Mouse (Mus musculus) macrophage (primary cell): ENCODE data around the gene Begain. TPM values are rescaled to one million over a fixed set of nuclear protein-coding genes. Genes with fewer than 3 reads are reported as not detected.

ENCODE experiments used
- H3K27ac ChIP-seq: fragments of 350-480 bp; formaldehyde crosslinking; 2 replicates; pipeline ENCODE4 v1.9.0; 2021
- H3K36me3 ChIP-seq: fragments of 350-480 bp; formaldehyde crosslinking; 2 replicates; pipeline ENCODE4 v1.9.0; 2021; ENCODE audit errors: inconsistent target
- H3K4me3 ChIP-seq: fragments of 350-480 bp; formaldehyde crosslinking; 2 replicates; pipeline ENCODE4 v1.9.0; 2021; ENCODE audit errors: inconsistent target
- H3K79me2 ChIP-seq: fragments of 350-480 bp; formaldehyde crosslinking; 2 replicates; pipeline ENCODE4 v1.9.0; 2021; ENCODE audit errors: inconsistent target
- WGBS: methylation state at CpG from one replicate; pipeline ENCODE4 v1.1.7; 2026; ENCODE audit warnings: inconsistent platforms; ENCODE audit not compliant: missing documents; 5-methylcytosine and 5-hydroxymethylcytosine counted together
- polyA plus RNA-seq: library from polyadenylated mRNA; stranded (reverse); fragments of 250-400 nt; gene quantifications from 3 replicates; pipeline ENCODE4 v1.2.4, GENCODE M21; 2018; ENCODE audit warnings: inconsistent platforms

The Begain gene
- polyA plus RNA-seq, 1 experiment from 2014 or later = not detected

DNA sequence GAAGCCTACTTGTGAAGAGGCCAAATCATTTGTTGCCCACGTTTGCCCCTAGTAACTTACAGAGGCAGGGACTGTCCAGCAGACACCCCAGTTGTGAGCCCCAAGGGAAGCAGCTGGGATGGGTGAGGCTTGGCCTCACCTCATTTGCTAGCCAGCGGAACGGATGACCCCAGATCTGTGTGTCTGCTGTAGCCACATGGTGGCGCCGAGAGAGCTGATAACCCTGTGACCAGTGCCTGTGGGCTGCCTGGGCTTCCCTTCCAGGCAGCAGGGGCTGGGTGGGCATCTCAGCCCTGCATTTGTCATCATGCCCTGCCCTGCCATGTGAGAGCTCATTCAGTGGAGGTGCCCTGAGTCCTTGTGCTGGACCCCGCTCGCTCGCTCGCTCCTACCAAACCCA is 44.2 kb downstream of the Begain start:
- Histone ChIP-seq H3K4me3 (no peak overlapping the region), H3K36me3 (no peaks in the 10 kb centered on the region), H3K27ac (no peak overlapping the region), H3K79me2 (no peaks in the 10 kb centered on the region)
- 79% methylated on average over 9 of the region's 9 CpGs for WGBS

DNA sequence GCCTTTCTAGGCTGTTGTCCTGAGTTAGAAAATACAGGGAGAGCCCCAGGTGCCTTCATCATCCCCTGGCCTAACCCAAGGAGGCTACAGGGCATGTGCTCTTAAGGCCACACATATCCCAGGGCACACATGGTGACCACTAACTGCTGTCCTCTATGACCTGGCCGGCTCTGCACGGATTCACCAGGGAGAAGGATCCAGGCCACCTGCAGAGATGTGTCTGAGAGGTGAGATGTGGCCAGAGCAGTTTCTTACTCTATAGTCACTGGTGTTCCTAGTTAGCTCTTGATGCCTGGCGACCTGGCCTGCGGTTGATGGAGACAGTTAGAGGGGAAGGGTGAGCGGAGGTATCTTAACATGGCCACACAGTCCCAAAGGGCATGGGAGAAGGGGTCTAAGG is 45.1 kb downstream of the Begain start:
- no peaks in the 10 kb centered on the region for H3K79me2 ChIP-seq
- WGBS = 95% methylated on average over 4 of the region's 5 CpGs
- H3K36me3 ChIP-seq = no peaks in the 10 kb centered on the region
- no peak overlapping the region for H3K27ac ChIP-seq
- no peak overlapping the region for H3K4me3 ChIP-seq

- Histone ChIP-seq H3K4me3 (no peak overlapping the region), H3K27ac (no peak overlapping the region), H3K79me2 (no peaks in the 10 kb centered on the region), H3K36me3 (no peaks in the 10 kb centered on the region)
- 90% methylated on average over 10 of the region's 10 CpGs for WGBS
Observed at GRCm38 (mm10) chr12:109022181-109022691, 45.8 kb downstream of the Begain start.

- no peak overlapping the region for H3K4me3 ChIP-seq
- WGBS = 94% methylated on average over 14 of the region's 18 CpGs
Observed at GRCm38 (mm10) chr12:109010070-109010649, 57.9 kb downstream of the Begain start.

DNA sequence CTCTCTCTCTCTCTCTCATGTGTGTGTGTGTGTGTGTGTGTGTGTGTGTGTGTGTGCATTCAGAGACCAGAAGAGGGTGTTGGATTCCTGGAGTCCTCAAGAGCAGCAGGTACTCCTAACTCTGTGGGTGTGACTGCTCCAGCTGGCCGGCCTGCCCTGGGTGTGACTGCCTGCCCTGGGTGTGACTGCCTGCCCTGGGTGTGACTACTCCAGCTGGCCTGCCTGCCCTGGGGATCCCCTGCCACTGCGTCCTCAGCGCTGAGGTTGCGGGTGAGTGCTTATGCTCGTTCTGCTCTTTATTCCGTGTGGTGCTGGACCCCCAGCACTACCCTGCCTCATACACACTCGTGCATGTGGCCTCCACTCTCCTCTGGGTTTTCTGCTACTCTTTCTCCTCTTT is 65.0 kb downstream of the Begain start:
- Histone ChIP-seq H3K4me3 (no peak overlapping the region), H3K36me3 (no peaks in the 10 kb centered on the region), H3K79me2 (no peaks in the 10 kb centered on the region), H3K27ac (no peak overlapping the region)
- WGBS = 95% methylated on average over 5 of the region's 7 CpGs

More at GRCm38 (mm10) chr12:109010070-109010649, 57.9 kb downstream of the Begain start:
- Histone ChIP-seq H3K36me3 (no peaks in the 10 kb centered on the region), H3K27ac (no peak overlapping the region), H3K79me2 (no peaks in the 10 kb centered on the region)

DNA sequence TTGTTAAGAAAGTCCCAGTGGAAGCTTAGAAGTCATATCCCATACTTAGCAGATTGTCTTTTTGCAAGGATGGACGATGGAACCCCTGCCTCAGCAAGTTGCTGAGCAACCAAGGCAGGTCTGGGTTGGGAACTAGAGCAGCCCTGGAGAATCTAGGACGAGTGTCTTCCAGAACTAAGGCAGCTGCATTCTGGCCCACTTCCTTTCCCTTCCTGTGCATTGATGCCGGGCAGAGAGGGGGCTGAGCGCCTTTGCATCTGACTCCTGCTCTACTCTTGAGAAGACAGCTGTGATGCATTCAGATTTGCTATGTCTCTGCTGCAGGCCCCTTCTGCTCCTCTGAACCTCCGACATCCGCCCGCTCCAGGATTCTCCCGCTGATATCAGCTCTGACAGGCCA is 70.8 kb downstream of the Begain start:
- Histone ChIP-seq H3K79me2 (no peaks in the 10 kb centered on the region), H3K27ac (no peak overlapping the region), H3K4me3 (no peak overlapping the region), H3K36me3 (no peaks in the 10 kb centered on the region)
- 98% methylated on average over 8 of the region's 8 CpGs for WGBS

DNA sequence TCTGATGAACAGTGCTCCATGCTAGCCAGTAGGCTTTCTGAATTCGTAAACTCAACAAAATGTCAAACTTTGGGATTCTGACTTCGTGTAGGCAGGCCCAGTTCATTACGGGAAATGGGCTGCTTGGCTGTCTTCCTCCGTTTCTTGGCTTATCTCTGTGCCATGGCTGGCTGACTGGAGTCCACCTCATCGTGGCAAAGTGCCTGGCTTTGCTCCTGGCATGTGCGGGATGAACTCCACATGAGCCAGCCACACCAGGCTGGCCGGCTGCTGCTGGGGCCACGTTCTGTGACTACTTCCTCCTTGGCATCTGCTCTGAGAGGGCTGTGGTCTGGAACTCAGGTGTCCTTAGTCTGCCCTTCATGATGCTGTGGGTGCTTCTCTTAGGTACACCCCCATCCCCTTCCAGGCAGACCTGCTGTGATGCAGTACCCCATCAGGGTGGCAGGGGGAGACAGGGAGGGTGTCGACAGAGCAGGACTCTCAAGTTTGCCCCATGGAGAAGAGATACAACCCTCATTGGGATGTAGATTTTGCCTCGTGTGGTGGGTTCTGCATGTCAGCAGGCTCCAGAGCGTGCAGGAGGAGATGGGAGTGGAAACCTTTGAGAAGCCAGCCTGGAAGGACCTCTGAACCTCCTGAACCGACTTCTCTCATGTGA is 71.9 kb downstream of the Begain start:
- no peaks in the 10 kb centered on the region for H3K79me2 ChIP-seq
- 87% methylated on average over 12 of the region's 12 CpGs for WGBS
- H3K36me3 ChIP-seq = no peaks in the 10 kb centered on the region
- no peak overlapping the region for H3K4me3 ChIP-seq
- no peak overlapping the region for H3K27ac ChIP-seq

- WGBS = 11% methylated on average over 19 of the region's 19 CpGs
Observed at GRCm38 (mm10) chr12:108994436-108995031, 73.5 kb downstream of the Begain start.

GRCm38 (mm10) chr12:108993046-108993445 is 75.0 kb downstream of the Begain start:
- H3K36me3 ChIP-seq = no peaks in the 10 kb centered on the region
- H3K4me3 ChIP-seq = no peak overlapping the region
- no peaks in the 10 kb centered on the region for H3K79me2 ChIP-seq
- H3K27ac ChIP-seq = no peak overlapping the region
- WGBS = 91% methylated on average over 2 of the region's 2 CpGs

More at GRCm38 (mm10) chr12:108994436-108995031, 73.5 kb downstream of the Begain start:
- Histone ChIP-seq H3K36me3 (no peaks in the 10 kb centered on the region), H3K27ac (no peak overlapping the region), H3K79me2 (no peaks in the 10 kb centered on the region), H3K4me3 (no peak overlapping the region)

GRCm38 (mm10) chr12:108990425-108990824 is 77.6 kb downstream of the Begain start:
- H3K27ac ChIP-seq = peak overlapping the region; percentile 17; the same call in 1 of the 2 replicates
- no peaks in the 10 kb centered on the region for H3K79me2 ChIP-seq
- no peak overlapping the region for H3K4me3 ChIP-seq
- WGBS = 6% methylated on average over 9 of the region's 9 CpGs
- H3K36me3 ChIP-seq = no peaks in the 10 kb centered on the region

DNA sequence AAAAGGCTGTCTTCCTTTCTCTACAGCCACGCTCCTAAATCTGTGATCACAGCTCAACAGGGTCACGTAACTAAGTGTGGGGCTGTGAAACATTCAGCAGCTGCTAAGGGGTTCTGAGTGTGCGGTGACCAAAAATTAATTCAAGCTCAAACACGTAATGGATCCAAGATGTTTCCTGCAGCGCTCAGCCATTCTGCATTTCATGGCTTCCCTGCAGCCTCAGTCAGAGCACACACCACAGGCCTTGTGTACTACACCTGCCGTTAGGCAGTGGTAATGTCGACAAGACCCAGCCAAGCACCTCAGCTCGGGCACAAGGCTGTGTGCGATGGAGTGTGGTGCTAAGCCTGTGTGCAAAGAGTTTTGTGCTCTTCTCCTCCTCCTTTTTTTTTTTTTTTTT is 80.6 kb downstream of the Begain start:
- Histone ChIP-seq H3K4me3 (no peak overlapping the region), H3K36me3 (no peaks in the 10 kb centered on the region), H3K27ac (no peak overlapping the region), H3K79me2 (no peaks in the 10 kb centered on the region)
- 100% methylated on average over 7 of the region's 9 CpGs for WGBS

- Histone ChIP-seq H3K4me3 (no peak overlapping the region), H3K27ac (no peak overlapping the region), H3K79me2 (no peaks in the 10 kb centered on the region), H3K36me3 (no peaks in the 10 kb centered on the region)
- WGBS = 86% methylated on average over 6 of the region's 6 CpGs
Observed at GRCm38 (mm10) chr12:108985025-108985424, 83.0 kb downstream of the Begain start.

GRCm38 (mm10) chr12:108984471-108984870 is 83.5 kb downstream of the Begain start:
- WGBS = 97% methylated on average over 7 of the region's 8 CpGs

GRCm38 (mm10) chr12:108983496-108983895 is 84.5 kb downstream of the Begain start:
- H3K79me2 ChIP-seq = no peaks in the 10 kb centered on the region
- no peaks in the 10 kb centered on the region for H3K36me3 ChIP-seq
- no peak overlapping the region for H3K4me3 ChIP-seq
- no peak overlapping the region for H3K27ac ChIP-seq
- WGBS = 34% methylated on average over 6 of the region's 6 CpGs

More at GRCm38 (mm10) chr12:108984471-108984870, 83.5 kb downstream of the Begain start:
- Histone ChIP-seq H3K79me2 (no peaks in the 10 kb centered on the region), H3K36me3 (no peaks in the 10 kb centered on the region), H3K4me3 (no peak overlapping the region), H3K27ac (no peak overlapping the region)

DNA sequence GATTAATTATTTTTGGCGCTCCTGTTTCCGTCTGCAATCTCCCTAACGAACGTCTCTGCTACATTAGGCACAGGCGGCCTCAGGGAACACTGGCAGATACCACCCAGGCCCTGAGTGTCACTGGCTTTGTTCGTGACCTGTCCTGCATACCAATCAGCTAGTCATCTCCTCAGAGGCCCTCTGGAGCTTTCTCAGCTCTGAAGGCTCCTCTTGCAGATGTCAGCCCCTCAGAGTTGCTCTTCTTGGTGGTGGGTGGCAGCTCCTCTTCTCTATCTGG is 85.4 kb downstream of the Begain start:
- Histone ChIP-seq H3K36me3 (no peaks in the 10 kb centered on the region), H3K4me3 (no peak overlapping the region), H3K79me2 (no peaks in the 10 kb centered on the region), H3K27ac (no peak overlapping the region)
- WGBS = 96% methylated on average over 6 of the region's 6 CpGs
